Mouse (Mus musculus) midbrain, embryonic 14.5 days (tissue): Measurements from ENCODE around the gene Uri1. TPM values are rescaled to one million over a fixed set of nuclear protein-coding genes. Genes with fewer than 3 reads are reported as not detected.

Experiments
- ATAC-seq: fragments of 200-750 bp; cut with Nextera tagmentation; 2 replicates; pipeline ENCODE4 v1.8.0; 2017; ENCODE audit warnings: moderate number of reproducible peaks, moderate library complexity; ENCODE audit not compliant: low FRiP score, low TSS enrichment
- DNase-seq: peaks from one replicate; pipeline ENCODE4 v3.0.0-alpha.2; 2015
- H3K27ac ChIP-seq: fragments of 300-500 bp; sonication (generic); replicated peaks from 2 replicates; pipeline ENCODE4 v1.5.1; 2014; ENCODE audit warnings: mild to moderate bottlenecking, low read depth, low read length, moderate library complexity
- H3K27me3 ChIP-seq: fragments of 300-500 bp; sonication (generic); 2 replicates; pipeline ENCODE4 v1.6.1; 2014; ENCODE audit warnings: low read length, control low read depth, mixed read lengths; ENCODE audit not compliant: control insufficient read depth, insufficient read depth
- H3K36me3 ChIP-seq: fragments of 300-500 bp; sonication (generic); 2 replicates; pipeline ENCODE4 v1.6.1; 2014; ENCODE audit warnings: low read length, control low read depth; ENCODE audit not compliant: control insufficient read depth, insufficient read depth
- H3K4me1 ChIP-seq: fragments of 300-500 bp; sonication (generic); 2 replicates; pipeline ENCODE4 v1.6.1; 2014; ENCODE audit warnings: mild to moderate bottlenecking, antibody characterized with exemption, low read length, control low read depth; ENCODE audit not compliant: control insufficient read depth, insufficient read depth
- H3K4me2 ChIP-seq: fragments of 300-500 bp; sonication (generic); 2 replicates; pipeline ENCODE4 v1.6.1; 2014; ENCODE audit warnings: mild to moderate bottlenecking, low read length, moderate library complexity
- H3K4me3 ChIP-seq: fragments of 300-500 bp; sonication (generic); replicated peaks from 2 replicates; pipeline ENCODE4 v1.5.1; 2014; ENCODE audit warnings: low read depth, low read length
- H3K9ac ChIP-seq: fragments of 300-500 bp; sonication (generic); replicated peaks from 2 replicates; pipeline ENCODE4 v1.6.1; 2014; ENCODE audit warnings: mild to moderate bottlenecking, low read length, moderate library complexity
- H3K9me3 ChIP-seq: fragments of 300-500 bp; sonication (generic); 2 replicates; pipeline ENCODE4 v1.6.1; 2016; ENCODE audit warnings: low read length, control low read depth, mixed read lengths; ENCODE audit not compliant: control insufficient read depth
- WGBS: fragments of 180-500 bp; shearing (Covaris S2); extraction: QIAGEN DNeasy Blood & Tissue Kit; methylation state at CpG from one replicate; pipeline ENCODE4 v1.1.7; 2014; 5-methylcytosine and 5-hydroxymethylcytosine counted together
- polyA plus RNA-seq: library from polyadenylated mRNA; unstranded; fragments of >200 nt; fragmentation: Nextera tagmentation; extraction: Ambion mirVana; gene quantifications from 2 replicates; pipeline ENCODE4 v1.2.1, GENCODE M21; 2014

The Uri1 gene
- polyA plus RNA-seq, 1 experiment from 2014 or later, result 37.4 TPM

DNA sequence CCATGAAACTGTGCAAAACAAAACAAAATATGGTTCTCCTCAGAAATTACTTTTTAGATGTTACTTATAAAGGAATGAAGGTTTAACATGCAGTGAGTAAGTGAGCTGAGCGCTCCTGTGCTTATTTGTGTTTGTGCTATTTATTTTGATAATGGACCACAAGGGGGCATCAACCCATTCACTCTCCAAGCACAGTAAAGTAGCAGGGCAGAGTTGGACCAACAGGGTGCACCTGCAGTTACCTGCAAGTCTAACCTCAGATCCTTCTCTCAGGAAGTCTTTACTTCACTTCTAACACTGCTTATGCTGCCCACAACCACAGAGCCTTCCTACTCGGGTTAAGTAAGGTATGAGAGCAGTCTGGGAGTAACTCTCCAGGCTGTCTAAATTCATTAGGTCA lies 23.7 kb downstream of the Uri1 start:
- Histone ChIP-seq H3K4me3 (no peak overlapping the region), H3K36me3 (no peaks in the 10 kb centered on the region), H3K4me1 (no peaks in the 10 kb centered on the region), H3K27me3 (no peaks in the 10 kb centered on the region), H3K27ac (no peak overlapping the region), H3K9ac (no peak overlapping the region), H3K9me3 (no peaks in the 10 kb centered on the region), H3K4me2 (no peak overlapping the region)
- peak; percentile 48 for DNase-seq
- no peak for ATAC-seq
- 54% methylated on average over 2 of the region's 2 CpGs for WGBS

DNA sequence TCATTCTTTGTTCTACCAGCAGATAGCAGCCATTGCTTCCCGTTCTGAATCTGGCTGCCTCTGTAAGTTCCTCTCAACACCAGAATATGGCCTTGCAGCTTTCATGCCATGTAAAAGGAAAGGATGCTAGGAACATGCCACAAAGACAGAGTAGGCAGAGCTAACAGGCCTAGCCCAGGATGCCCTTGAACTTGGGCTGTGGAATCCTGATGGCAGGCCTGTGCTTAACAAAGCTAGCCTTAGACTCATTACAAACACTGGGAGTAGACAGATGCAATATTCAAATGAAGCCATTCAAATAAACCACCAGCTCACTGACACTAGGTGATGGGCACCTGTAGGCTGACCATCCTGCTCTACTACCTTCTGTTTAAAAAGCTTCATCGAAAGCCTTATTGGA lies 30.5 kb downstream of the Uri1 start:
- H3K9ac ChIP-seq, result no peak overlapping the region
- no peaks in the 10 kb centered on the region for H3K4me1 ChIP-seq

DNA sequence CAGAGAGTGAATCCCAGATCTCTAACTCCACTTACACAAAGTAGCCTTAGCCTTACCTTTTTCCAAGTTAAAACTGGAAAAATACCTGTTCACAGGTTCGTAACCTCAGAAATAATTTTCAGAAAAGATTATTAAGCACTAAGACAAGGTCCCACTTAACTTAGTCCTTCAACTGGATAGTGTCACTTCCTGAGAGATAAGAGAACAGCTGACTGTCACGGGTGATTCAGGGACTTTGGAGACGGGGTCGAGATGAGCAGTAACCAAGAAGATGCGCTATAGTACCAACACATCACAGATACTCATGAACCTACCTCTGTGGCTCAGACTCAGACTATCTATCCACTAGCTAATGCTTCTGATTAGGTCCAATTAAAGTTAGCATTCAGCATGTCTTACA lies 38.5 kb downstream of the Uri1 start:
- no peaks in the 10 kb centered on the region for H3K9me3 ChIP-seq
- no peaks in the 10 kb centered on the region for H3K27me3 ChIP-seq
- peaks cover 6% of the 10 kb centered on the region; the same call in 1 of the 2 replicates for H3K36me3 ChIP-seq
- ATAC-seq (no peak), DNase-seq (no peak)
- no peak overlapping the region for H3K4me3 ChIP-seq
- WGBS, result 92% methylated on average over 5 of the region's 5 CpGs
- H3K27ac ChIP-seq, result no peak overlapping the region
- no peak overlapping the region for H3K4me2 ChIP-seq
- no peaks in the 10 kb centered on the region for H3K4me1 ChIP-seq
- no peak overlapping the region for H3K9ac ChIP-seq

More for the DNA sequence above, 30.5 kb downstream of the Uri1 start:
- H3K4me3 ChIP-seq, result no peak overlapping the region
- no peak for ATAC-seq
- DNase-seq, result no peak
- no peak overlapping the region for H3K27ac ChIP-seq
- WGBS, result 93% methylated on average over 2 of the region's 2 CpGs
- no peak overlapping the region for H3K4me2 ChIP-seq
- H3K9me3 ChIP-seq, result no peaks in the 10 kb centered on the region
- H3K27me3 ChIP-seq, result no peaks in the 10 kb centered on the region
- H3K36me3 ChIP-seq, result no peaks in the 10 kb centered on the region

DNA sequence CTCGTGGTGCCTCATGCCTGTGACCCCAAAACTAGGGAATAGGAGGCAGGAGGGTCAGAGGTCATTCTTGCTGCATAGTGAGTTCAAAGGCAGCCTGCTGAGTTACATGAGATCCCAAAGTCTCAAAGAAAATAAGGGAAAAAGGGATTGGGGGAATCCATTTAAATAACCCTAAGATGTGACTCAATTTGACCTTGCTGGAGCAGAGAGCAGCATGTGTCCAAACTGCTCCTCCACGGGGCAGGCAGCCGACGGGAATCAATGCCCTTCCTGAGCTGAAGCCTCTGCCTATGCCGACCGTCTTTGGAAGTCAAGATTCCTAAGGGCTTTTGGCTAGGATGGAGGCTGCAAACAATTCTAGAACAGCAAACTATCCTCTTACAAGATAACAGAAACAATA lies 39.9 kb downstream of the Uri1 start:
- Histone ChIP-seq H3K4me3 (no peak overlapping the region), H3K9me3 (no peaks in the 10 kb centered on the region), H3K4me2 (no peak overlapping the region), H3K9ac (no peak overlapping the region), H3K36me3 (peaks cover 6% of the 10 kb centered on the region; the same call in 1 of the 2 replicates), H3K27ac (no peak overlapping the region), H3K4me1 (no peaks in the 10 kb centered on the region), H3K27me3 (no peaks in the 10 kb centered on the region)
- ATAC-seq (no peak), DNase-seq (no peak)
- 19% methylated on average over 6 of the region's 6 CpGs for WGBS

DNA sequence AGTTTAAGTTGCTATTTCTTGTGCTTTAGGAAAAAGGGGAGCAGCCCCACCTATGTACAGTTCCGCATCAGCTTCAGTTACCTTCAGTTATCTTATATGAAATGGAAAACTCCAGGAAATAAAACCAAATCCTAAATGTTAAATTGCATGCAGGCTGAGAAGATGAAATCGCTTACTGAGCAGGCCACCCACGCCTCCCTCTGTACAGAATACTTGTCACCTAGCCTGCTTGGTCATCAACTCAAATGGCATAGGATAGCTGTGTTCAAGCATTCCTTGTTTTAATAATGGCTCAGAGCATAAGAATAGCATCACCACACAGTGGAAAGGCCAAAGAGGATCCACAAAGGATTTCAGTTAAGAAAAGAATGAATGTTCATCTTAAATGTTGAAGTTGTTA lies 43.6 kb downstream of the Uri1 start:
- Histone ChIP-seq H3K4me3 (no peak overlapping the region), H3K27me3 (no peaks in the 10 kb centered on the region), H3K27ac (no peak overlapping the region), H3K36me3 (peaks cover 6% of the 10 kb centered on the region; the same call in 1 of the 2 replicates), H3K4me1 (no peaks in the 10 kb centered on the region), H3K4me2 (no peak overlapping the region), H3K9me3 (no peaks in the 10 kb centered on the region), H3K9ac (no peak overlapping the region)
- ATAC-seq (no peak), DNase-seq (no peak)
- 91% methylated on average over 3 of the region's 3 CpGs for WGBS

DNA sequence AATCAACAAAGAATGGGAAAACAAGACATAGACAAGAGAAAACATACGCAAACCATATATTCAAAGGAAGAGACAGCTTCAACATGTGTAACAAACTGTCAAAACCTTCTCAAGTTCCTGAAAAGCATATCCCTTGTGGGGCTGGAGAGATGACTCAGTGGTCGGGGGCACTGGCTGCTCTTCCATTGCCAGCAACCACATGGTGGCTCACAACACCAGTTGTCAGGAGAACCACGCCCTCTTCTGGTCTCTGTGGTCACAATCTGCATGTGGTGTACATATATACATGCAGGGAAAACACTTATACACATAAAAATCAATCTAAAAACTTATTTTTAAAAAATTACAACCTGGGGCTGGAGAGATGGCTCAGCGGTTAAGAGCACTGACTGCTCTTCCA lies 44.9 kb downstream of the Uri1 start:
- Histone ChIP-seq H3K9me3 (no peaks in the 10 kb centered on the region), H3K9ac (no peak overlapping the region), H3K4me1 (no peaks in the 10 kb centered on the region), H3K27ac (no peak overlapping the region), H3K27me3 (no peaks in the 10 kb centered on the region), H3K4me3 (no peak overlapping the region), H3K36me3 (peaks cover 6% of the 10 kb centered on the region; the same call in 1 of the 2 replicates), H3K4me2 (no peak overlapping the region)
- WGBS, result 91% methylated on average over 4 of the region's 4 CpGs
- DNase-seq (no peak), ATAC-seq (no peak)

DNA sequence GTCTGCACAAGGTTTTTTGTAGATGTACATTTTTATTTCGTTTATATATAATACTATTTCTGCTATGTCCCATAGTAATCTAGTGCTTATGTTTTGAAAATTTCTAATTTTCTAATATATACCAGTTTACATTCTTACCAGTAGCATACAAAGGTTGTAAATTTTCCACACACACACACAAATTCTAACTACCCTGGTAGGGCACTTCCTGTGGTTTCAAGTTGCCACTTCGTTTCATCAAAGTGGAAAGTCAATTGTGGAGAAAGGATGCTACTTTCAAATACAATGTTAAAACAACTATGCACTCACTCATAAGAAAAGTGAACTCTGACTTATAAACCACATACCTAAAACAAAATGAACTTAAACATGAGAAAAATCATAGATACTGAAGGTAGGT lies 45.7 kb downstream of the Uri1 start:
- Histone ChIP-seq H3K27me3 (no peaks in the 10 kb centered on the region), H3K36me3 (peaks cover 6% of the 10 kb centered on the region; the same call in 1 of the 2 replicates), H3K9ac (no peak overlapping the region), H3K27ac (no peak overlapping the region), H3K4me3 (no peak overlapping the region), H3K9me3 (no peaks in the 10 kb centered on the region), H3K4me1 (0 out of 2 replicates have a peak, but pooled peaks cover 1% of the 10 kb centered on the region), H3K4me2 (no peak overlapping the region)
- DNase-seq (no peak), ATAC-seq (no peak)
- 94% methylated on average over 2 of the region's 2 CpGs for WGBS

DNA sequence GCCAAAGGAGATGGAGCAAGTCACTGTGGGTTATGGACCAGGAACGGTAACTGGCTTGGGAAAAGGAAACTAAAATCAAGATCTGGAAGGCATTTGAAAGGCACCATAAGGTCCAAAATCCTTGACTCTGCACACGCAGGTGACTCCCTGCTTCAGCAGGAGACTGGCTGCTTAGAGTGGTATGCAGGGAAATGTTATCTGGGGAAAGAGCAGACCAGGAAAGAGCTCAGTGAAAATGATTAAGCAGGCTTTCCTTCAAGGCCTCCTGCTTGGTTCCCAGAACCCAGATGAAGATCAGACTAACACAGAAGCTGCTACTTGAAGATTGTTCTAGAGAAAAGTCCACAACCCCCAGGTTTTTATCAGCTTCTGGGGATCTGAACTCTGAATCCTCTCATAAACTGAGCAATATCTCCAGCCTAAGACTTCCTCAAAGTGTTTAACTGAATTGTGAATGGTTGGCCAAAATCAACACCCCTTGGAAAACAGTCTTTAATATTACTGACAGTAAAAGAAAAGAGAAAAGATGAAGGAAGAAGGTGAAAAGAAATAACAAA lies 50.3 kb downstream of the Uri1 start:
- H3K4me3 ChIP-seq, result no peak overlapping the region
- H3K9ac ChIP-seq, result no peak overlapping the region
- no peak overlapping the region for H3K4me2 ChIP-seq
- ATAC-seq (no peak), DNase-seq (no peak)
- WGBS, result 88% methylated on average over 2 of the region's 2 CpGs
- H3K9me3 ChIP-seq, result no peaks in the 10 kb centered on the region
- H3K27me3 ChIP-seq, result no peaks in the 10 kb centered on the region
- 0 out of 2 replicates have a peak, but pooled peaks cover 3% of the 10 kb centered on the region for H3K4me1 ChIP-seq
- no peaks in the 10 kb centered on the region for H3K36me3 ChIP-seq
- H3K27ac ChIP-seq, result no peak overlapping the region

DNA sequence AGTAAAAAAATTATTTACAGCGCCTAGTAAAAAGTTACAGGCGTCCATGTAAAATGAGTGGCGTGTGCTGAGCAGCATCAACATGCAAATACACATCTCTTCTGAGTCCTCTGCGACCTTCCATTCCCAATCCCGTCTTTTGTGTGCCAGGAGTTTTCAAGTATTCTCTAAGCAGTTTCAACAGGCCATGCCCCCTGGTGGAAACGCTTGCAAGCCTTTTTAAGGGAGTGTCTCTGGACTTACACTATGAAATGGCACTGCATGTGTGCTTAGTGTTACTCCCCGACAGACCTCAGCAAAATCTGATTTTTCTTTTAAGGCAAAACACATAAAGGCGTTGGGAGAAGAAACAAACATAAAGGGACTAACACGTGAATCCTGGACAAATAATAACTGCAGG lies 50.8 kb downstream of the Uri1 start:
- WGBS, result 56% methylated on average over 9 of the region's 9 CpGs
- Histone ChIP-seq H3K9ac (no peak overlapping the region), H3K27me3 (no peaks in the 10 kb centered on the region), H3K4me2 (no peak overlapping the region), H3K27ac (no peak overlapping the region), H3K36me3 (no peaks in the 10 kb centered on the region), H3K4me3 (no peak overlapping the region), H3K4me1 (0 out of 2 replicates have a peak, but pooled peaks cover 3% of the 10 kb centered on the region), H3K9me3 (no peaks in the 10 kb centered on the region)
- peak; percentile 70 for DNase-seq
- no peak for ATAC-seq
